Mouse (Mus musculus): ENCODE results near the gene Prkca.

The Prkca gene

GRCm38 (mm10) chr11:108235081-108235703 lies 108.5 kb downstream of the Prkca start:
- no peak for DNase-seq (ENCODE audit: low read depth, low spot score)

GRCm38 (mm10) chr11:108233015-108233414 lies 110.7 kb downstream of the Prkca start:
- no peak for DNase-seq (ENCODE audit: low read depth, low spot score)

- DNase-seq (ENCODE audit: low read depth, low spot score) = no peak
Observed at GRCm38 (mm10) chr11:108230101-108230500, 113.6 kb downstream of the Prkca start.

- DNase-seq (ENCODE audit: low read depth, low spot score) = no peak
Observed at GRCm38 (mm10) chr11:108229176-108229946, 114.4 kb downstream of the Prkca start.

GRCm38 (mm10) chr11:108228497-108228896 lies 115.2 kb downstream of the Prkca start:
- DNase-seq (ENCODE audit: low read depth, low spot score) = no peak

GRCm38 (mm10) chr11:108226248-108226647 lies 117.5 kb downstream of the Prkca start:
- no peak for DNase-seq (ENCODE audit: low read depth, low spot score)

GRCm38 (mm10) chr11:108224233-108224973 lies 119.3 kb downstream of the Prkca start:
- no peak for DNase-seq (ENCODE audit: low read depth, low spot score)

GRCm38 (mm10) chr11:108223613-108224232 lies 120.0 kb downstream of the Prkca start:
- DNase-seq (ENCODE audit: low read depth, low spot score) = no peak

- DNase-seq (ENCODE audit: low read depth, low spot score) = no peak
Observed at GRCm38 (mm10) chr11:108223154-108223553, 120.6 kb downstream of the Prkca start.

- no peak for DNase-seq (ENCODE audit: low read depth, low spot score)
Observed at GRCm38 (mm10) chr11:108222616-108223015, 121.1 kb downstream of the Prkca start.

GRCm38 (mm10) chr11:108222026-108222425 lies 121.7 kb downstream of the Prkca start:
- DNase-seq (ENCODE audit: low read depth, low spot score) = no peak

- DNase-seq (ENCODE audit: low read depth, low spot score) = no peak
Observed at GRCm38 (mm10) chr11:108221124-108221835, 122.4 kb downstream of the Prkca start.

GRCm38 (mm10) chr11:108220605-108221004 lies 123.1 kb downstream of the Prkca start:
- no peak for DNase-seq (ENCODE audit: low read depth, low spot score)

GRCm38 (mm10) chr11:108217043-108217442 lies 126.7 kb downstream of the Prkca start:
- DNase-seq (ENCODE audit: low read depth, low spot score) = no peak

- no peak for DNase-seq (ENCODE audit: low read depth, low spot score)
Observed at GRCm38 (mm10) chr11:108216064-108216463, 127.7 kb downstream of the Prkca start.

- DNase-seq (ENCODE audit: low read depth, low spot score) = no peak
Observed at GRCm38 (mm10) chr11:108215466-108215865, 128.3 kb downstream of the Prkca start.

GRCm38 (mm10) chr11:108214521-108215223 lies 129.1 kb downstream of the Prkca start:
- DNase-seq (ENCODE audit: low read depth, low spot score) = no peak

- no peak for DNase-seq (ENCODE audit: low read depth, low spot score)
Observed at GRCm38 (mm10) chr11:108213783-108214182, 129.9 kb downstream of the Prkca start.

- no peak for DNase-seq (ENCODE audit: low read depth, low spot score)
Observed at GRCm38 (mm10) chr11:108212638-108213037, 131.1 kb downstream of the Prkca start.

GRCm38 (mm10) chr11:108212030-108212429 lies 131.7 kb downstream of the Prkca start:
- DNase-seq (ENCODE audit: low read depth, low spot score) = no peak

GRCm38 (mm10) chr11:108210749-108211148 lies 133.0 kb downstream of the Prkca start:
- DNase-seq (ENCODE audit: low read depth, low spot score) = no peak
